Mouse (Mus musculus): ENCODE results near the gene Vmn2r3.
"Not testable (repeated sequence)": the region's sequence is repeated elsewhere in the genome, so short reads cannot be mapped to it uniquely, and the experiment has no call there.

Vmn2r3 gene

GRCm38 (mm10) chr3:64289609-64290008 is at the start of gene Vmn2r3:
TSS of gene Vmn2r3 (minus strand) at chr3:64289709.
- DNase-seq = no peak

GRCm38 (mm10) chr3:64332548-64332947 is 43.0 kb upstream of the Vmn2r3 start:
- DNase-seq = no peak

GRCm38 (mm10) chr3:64321824-64322223 is 32.3 kb upstream of the Vmn2r3 start:
- DNase-seq = no peak

GRCm38 (mm10) chr3:64306799-64307198 is 17.3 kb upstream of the Vmn2r3 start:
- no peak for DNase-seq

- no peak for DNase-seq
Observed at GRCm38 (mm10) chr3:64265762-64266112, 23.8 kb downstream of the Vmn2r3 start.

GRCm38 (mm10) chr3:64265056-64265761 is 24.3 kb downstream of the Vmn2r3 start:
- not testable (repeated sequence) for DNase-seq

GRCm38 (mm10) chr3:64259582-64259981 is 29.9 kb downstream of the Vmn2r3 start:
- no peak for DNase-seq

GRCm38 (mm10) chr3:64251646-64252045 is 37.9 kb downstream of the Vmn2r3 start:
- no peak for DNase-seq

GRCm38 (mm10) chr3:64250461-64250860 is 39.0 kb downstream of the Vmn2r3 start:
- not testable (repeated sequence) for DNase-seq

GRCm38 (mm10) chr3:64235459-64235858 is 54.0 kb downstream of the Vmn2r3 start:
- not testable (repeated sequence) for DNase-seq

GRCm38 (mm10) chr3:64233655-64234054 is 55.9 kb downstream of the Vmn2r3 start:
- DNase-seq = not testable (repeated sequence)

- no peak for DNase-seq
Observed at GRCm38 (mm10) chr3:64227243-64227642, 62.3 kb downstream of the Vmn2r3 start.
